21 mouse cellular contexts compared by ENCODE assay signal in genomic region chr2:60359796-60360195, GRCm38 (mm10). TPM values are rescaled to one million over a fixed set of nuclear protein-coding genes. Genes with fewer than 3 reads are reported as not detected.
DNase-seq lines count a peak whose midpoint lies in the region; ATAC-seq lines count a peak whose summit lies in the region.
"Had no signal": no experiment of that assay in that cellular context is flagged by ENCODE, and none has a peak within 500 bp of the region (broad histone marks: within the 10 kb centered on the region; RNA-seq: fewer than 3 reads in every experiment).

No protein-coding gene starts in this region.

- H3K9me3 ChIP-seq in heart, embryonic 10.5 days = no peaks in the 10 kb centered on the region
- H3K9me3 ChIP-seq in heart, embryonic 11.5 days (replicated peaks; ENCODE audit: control insufficient read depth, low read length) = no peaks in the 10 kb centered on the region
- H3K9me3 ChIP-seq: G1E had no signal

- 89% methylated on average over 3 of the region's 3 CpGs for WGBS in heart, embryonic 10.5 days
- WGBS in heart, embryonic 11.5 days (ENCODE audit: insufficient replicate concordance) = 85% methylated on average over 3 of the region's 3 CpGs

- intact Hi-C loops in heart, postnatal 10 days (cut with DNase I) = no loop called here

- 0 out of 2 replicates have a peak, but pooled peaks cover 4% of the 10 kb centered on the region for H3K36me3 ChIP-seq in heart, embryonic 10.5 days
- H3K36me3 ChIP-seq in heart, embryonic 11.5 days (ENCODE audit: control insufficient read depth, insufficient read depth, low read length) = no peaks in the 10 kb centered on the region

- H3K9ac ChIP-seq in heart, embryonic 11.5 days (ENCODE audit: low read depth, low read length) = no peak overlapping the region

- H3K4me3 ChIP-seq in heart, embryonic 10.5 days = no peak overlapping the region
- H3K4me3 ChIP-seq in heart, embryonic 11.5 days (ENCODE audit: low read depth, low read length) = no peak overlapping the region

- H3K27ac ChIP-seq in heart, embryonic 10.5 days = no peak overlapping the region
- H3K27ac ChIP-seq in heart, embryonic 11.5 days (ENCODE audit: low read depth, low read length) = no peak overlapping the region

- no peak overlapping the region for H3K4me2 ChIP-seq in heart, embryonic 11.5 days

- ATAC-seq in heart, embryonic 11.5 days (replicated peaks; ENCODE audit: insufficient number of reproducible peaks, low FRiP score, low TSS enrichment) = no peak
- ATAC-seq: activated CD4-positive, CD25-positive, alpha-beta regulatory T cell, adult 4 months; CD4-positive, CD25-positive, alpha-beta regulatory T cell, adult 4 months; Patski had no signal

- H3K27me3 ChIP-seq in heart, embryonic 10.5 days (ENCODE audit: insufficient read depth, poor library complexity, severe bottlenecking) = no peaks in the 10 kb centered on the region
- H3K27me3 ChIP-seq in heart, embryonic 11.5 days (ENCODE audit: control insufficient read depth, insufficient read depth, low read length) = no peaks in the 10 kb centered on the region
- H3K27me3 ChIP-seq: CH12.LX, Patski had no signal

- DNase-seq in heart, adult 11 months = peak; percentile 72
- no peak for DNase-seq in heart, postnatal 10 days
- DNase-seq in heart, embryonic 10.5 days (ENCODE audit: low spot score) = peak; percentile 68
- peak; percentile 1 for DNase-seq in urinary bladder, adult 2 months (ENCODE audit: low spot score)
- DNase-seq in urinary bladder, postnatal 14 days (ENCODE audit: low spot score) = no peak
- DNase-seq: adrenal gland, adult 2 months; adrenal gland, adult 8-10 months; adrenal gland, postnatal 10 days; adrenal gland, postnatal 14 days; adrenal gland, postnatal 25 days; adrenal gland, postnatal 36 days; B cell, adult 2 months; cerebellum, adult 11 months; cerebellum, adult 11-12 months; cerebellum, adult 18-20 months had no signal

- peaks cover 7% of the 10 kb centered on the region for H3K4me1 ChIP-seq in heart, embryonic 10.5 days
- H3K4me1 ChIP-seq in heart, embryonic 11.5 days (ENCODE audit: control insufficient read depth, insufficient read depth, low read length) = peaks cover under 1% of the 10 kb centered on the region; the same call in 1 of the 2 replicates

RNA-seq across cellular contexts. Expression of gene Ly75, which starts 23.3 kb away (rescaled TPM):
- 1 to 10 TPM; 1.3 to 1.4 TPM for total RNA-seq in heart, postnatal 10 days (2021)
- 5.3 and 6.6 TPM in 2 replicates for polyA plus RNA-seq in heart, embryonic 10.5 days (2016; fragmentation: Nextera tagmentation; extraction: Ambion mirVana)
- 3.7 and 4.5 TPM in 2 replicates for polyA plus RNA-seq in heart, embryonic 11.5 days (2014; fragmentation: Nextera tagmentation; extraction: Ambion mirVana)
- 1.1 and 1.2 TPM in 2 replicates for polyA plus RNA-seq in urinary bladder, adult 2 months (2012; rRNA removed)

Comparison
In these comparisons a context has a peak if more than half of its experiments do, and no peak if none do; other contexts are left out.
1. DNase-seq: peak in heart, adult 11 months (single experiment), heart, embryonic 10.5 days (single experiment) and urinary bladder, adult 2 months (single experiment); none in heart, postnatal 10 days (0 of 2) and urinary bladder, postnatal 14 days (single experiment).